Mouse (Mus musculus) left cerebral cortex, postnatal 4 days (tissue): ENCODE measurements around the gene 4930470P17Rik. TPM values are rescaled to one million over a fixed set of nuclear protein-coding genes. Genes with fewer than 3 reads are reported as not detected.
"Not testable (repeated sequence)": the region's sequence is repeated elsewhere in the genome, so short reads cannot be mapped to it uniquely, and the experiment has no call there.

Experiments
- DNase-seq: peaks from one replicate; pipeline ENCODE4 v3.0.0-alpha.2; 2022
- intact Hi-C: fragments of 180-260 bp; cut with DNase I; formaldehyde crosslinking; loops from one replicate; pipeline ENCODE4 v1.15.1; 2025
- total RNA-seq, 2 experiments: library from RNA; stranded (reverse); gene quantifications; 2 replicates each; pipeline ENCODE4 v1.2.3; 2021

4930470P17Rik gene
- not detected for total RNA-seq

DNA sequence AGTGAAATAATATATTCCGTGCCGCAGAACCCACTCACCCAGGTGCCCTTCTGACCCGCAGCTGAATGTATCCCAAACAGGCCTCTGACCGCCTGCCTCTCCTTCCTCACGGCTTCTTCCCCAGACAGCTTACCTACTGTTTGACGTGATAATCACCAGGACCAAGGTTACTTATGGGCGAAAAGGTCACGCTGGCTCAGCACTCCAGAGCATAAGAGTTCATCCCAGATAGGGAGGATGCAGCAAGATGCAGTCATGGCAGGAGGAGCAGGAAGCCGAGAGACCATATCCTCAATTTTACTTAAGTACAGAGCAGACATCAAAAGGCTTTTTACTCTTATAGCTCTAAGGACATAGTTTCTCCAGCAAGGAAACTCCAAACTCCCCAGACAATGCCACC is at the start of gene 4930470P17Rik:
Gene 4930470P17Rik (minus strand): TSS at position 101 of the 400 bp plus-strand sequence.
- intact Hi-C loops: no loop called here
- DNase-seq: no peak

DNA sequence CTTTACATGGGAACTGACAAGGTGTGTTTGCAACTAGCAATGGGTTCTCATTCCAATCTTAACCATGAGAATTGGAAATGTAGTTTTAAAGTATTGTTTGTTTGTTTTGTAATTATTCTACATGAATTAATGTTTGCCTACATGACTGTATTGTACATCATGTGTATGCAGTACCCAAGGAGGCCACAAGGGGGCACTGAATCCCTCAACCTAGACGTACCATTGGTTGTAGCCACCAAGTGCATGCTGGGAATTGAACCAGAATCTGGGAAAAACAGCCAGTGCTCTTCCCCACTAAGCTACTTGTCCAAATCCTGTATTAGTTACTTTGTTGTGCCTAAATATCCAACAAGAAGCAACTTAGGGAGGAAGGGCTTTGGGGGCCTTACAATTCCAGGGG is 49.7 kb upstream of the 4930470P17Rik start:
- DNase-seq: no peak
- intact Hi-C loops: no loop called here

DNA sequence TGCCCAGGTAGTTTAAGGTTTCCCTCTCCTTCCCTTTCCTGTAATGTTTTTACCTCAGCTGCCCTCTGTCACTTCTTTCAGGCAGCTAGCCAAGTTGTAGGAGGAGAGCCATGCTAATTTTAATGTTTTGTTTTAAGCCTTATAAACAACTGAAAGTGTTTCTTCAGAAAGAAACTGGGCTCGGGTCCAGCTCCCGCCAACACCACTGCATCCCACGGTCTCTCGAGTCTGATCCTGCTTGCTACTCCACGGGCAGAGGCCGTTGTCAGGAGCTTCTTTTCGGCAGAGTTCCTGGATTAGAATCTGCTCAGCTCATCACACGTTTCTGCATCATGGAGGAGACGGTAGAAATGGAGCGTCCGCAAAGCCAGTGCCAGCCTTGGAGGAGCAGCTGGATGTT is 46.7 kb upstream of the 4930470P17Rik start:
- peak; percentile 9 for DNase-seq
- intact Hi-C loops: no loop called here

DNA sequence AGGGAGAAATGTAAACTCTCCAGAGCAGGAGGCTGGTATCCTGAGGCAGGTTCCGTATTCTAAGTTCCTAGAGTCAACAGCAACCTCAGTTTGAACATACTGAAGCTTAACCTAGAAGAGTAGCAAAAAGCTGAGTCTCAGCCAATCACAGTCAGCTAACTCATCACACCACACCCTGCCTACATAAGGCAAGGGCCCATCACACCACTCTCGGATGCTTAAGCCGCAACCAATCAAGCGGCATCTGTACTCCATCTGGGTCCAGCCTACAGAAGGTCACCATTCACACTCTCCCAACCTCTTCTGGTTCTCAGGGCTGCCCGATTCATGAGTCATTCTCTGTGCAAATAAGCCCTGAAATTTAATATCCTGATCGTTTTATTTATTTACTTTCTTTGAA is 44.4 kb upstream of the 4930470P17Rik start:
- no peak for DNase-seq
- intact Hi-C loops: no loop called here

DNA sequence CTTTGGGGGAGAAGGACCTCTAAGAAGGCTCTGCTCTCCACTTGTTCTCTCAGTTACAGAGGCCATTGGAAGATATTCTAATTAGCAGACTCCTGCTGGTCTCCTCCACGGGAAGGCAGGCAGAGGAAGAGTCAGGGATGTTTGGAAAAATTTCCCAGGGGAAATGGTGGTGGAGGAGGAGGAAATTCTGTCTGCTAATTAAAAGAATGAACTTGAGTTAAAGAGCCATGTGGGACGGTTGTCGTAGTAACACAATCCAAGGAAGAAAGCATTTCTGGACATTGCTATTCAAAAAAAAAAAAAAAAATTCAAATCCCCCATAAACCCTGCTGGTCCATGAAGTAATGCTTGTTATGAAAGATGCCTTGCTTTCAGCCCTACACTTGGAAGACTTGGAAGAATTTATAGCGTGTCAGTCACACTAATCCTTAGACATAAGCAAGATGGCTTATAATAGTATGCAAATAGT is 40.6 kb upstream of the 4930470P17Rik start:
- intact Hi-C loops: no loop called here

DNA sequence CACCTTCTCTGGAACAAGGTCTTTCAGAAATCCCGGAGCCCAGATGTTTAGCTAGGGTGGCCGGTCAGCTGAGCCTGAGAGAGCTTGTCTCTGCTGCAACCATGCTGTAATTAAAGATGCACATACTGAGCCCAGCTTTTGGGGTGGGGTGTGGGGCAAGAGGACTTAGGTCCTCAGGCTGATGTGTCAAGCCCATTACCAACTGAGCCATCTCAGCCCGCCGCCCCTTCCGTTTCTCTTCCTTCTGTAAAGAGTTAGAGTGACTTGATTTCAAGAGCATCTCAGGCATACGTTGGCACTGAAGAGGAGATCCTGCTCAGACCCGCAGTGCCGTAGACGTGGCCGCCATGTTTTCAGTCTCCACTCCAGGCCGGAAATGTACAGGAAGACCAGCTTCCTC is 38.5 kb upstream of the 4930470P17Rik start:
- intact Hi-C loops: no loop called here
- DNase-seq: no peak

More for the DNA sequence above, 40.6 kb upstream of the 4930470P17Rik start:
- no peak for DNase-seq

DNA sequence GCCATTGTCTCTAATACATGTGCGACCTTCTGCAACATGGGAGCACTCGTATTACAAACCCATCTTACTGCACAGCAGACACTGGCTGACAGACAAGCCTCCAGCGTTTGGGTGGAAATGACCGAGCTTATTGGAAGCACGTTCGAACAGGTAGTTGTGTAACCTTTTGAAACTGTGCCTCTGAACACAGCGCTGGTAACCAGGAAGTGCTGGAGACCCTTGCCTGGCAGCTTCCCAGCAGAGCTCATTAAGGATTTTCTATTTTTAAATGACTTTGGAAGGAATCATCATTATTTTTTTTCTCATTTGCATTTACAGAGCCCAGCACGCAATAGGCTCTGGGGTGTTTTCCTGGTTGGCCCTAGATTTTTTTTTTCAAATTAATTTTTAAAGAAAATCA is 36.9 kb upstream of the 4930470P17Rik start:
- intact Hi-C loops: no loop called here

DNA sequence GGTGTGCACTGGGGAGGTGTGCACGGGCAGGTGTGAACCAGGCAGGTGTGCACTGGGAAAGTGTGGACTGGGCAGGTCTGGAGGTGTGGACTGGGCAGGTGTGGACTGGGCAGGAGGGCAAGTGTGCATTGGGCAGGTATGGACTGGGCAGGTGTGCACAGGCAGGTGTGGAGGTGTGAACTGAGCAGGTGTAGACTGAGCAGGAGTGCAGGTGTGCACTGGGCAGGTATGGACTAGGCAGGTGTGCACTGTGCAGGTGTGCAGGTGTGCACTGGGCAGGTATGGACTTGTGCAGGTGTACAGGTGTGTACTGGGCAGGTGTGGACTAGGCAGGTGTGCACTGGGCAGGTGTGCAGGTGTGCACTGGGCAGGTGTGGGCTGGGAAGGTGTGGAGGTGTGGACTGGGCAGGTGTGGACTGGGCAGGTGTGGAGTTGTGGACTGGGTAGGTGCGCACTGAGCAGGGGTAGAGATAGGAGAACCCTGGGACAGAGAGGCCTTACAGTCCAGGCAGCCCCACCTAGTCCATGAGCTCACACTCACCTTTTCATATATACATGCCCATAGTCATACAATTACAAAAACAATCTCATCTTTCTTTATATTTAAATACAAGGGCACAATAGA is 31.3 kb upstream of the 4930470P17Rik start:
- intact Hi-C loops: no loop called here
- DNase-seq: no peak

More for the DNA sequence above, 36.9 kb upstream of the 4930470P17Rik start:
- DNase-seq: no peak

DNA sequence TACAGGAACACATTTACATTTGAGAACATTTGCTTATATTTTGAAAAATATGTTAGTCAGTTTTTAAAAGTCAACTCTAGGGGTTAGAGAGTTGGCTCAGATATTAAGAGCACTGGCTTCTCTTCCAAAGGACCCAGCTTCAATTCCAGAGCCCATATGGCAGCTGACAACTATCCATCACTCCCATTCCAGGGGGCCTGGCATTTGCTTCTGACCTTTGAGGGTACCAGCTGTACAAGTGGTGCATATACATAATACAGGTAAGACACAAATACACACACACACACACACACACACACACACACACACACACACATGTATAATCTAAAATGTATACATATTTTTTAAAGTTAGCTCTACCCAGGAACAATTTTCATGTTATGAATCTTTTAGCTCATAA is 30.6 kb upstream of the 4930470P17Rik start:
- DNase-seq: no peak
- intact Hi-C loops: no loop called here

DNA sequence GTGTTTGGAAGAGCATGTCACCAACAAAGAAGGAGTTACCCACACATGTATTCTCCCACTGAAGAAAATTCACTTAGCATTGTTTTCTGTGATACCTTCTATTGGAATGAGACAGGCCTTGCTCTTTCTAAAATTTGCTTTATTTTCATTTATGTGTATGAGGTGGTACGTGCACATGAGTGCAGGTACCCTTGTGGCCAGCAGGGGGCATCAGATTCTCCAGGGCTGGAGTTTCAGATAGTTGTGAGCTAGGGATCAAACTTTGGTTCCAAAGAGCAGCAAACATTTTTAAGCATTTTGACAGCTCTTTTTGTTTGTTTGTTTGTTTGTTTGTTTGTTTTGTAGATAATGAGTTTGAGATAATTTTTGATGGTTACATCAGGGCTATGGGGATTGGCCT is 29.6 kb upstream of the 4930470P17Rik start:
- DNase-seq: no peak
- intact Hi-C loops: no loop called here

DNA sequence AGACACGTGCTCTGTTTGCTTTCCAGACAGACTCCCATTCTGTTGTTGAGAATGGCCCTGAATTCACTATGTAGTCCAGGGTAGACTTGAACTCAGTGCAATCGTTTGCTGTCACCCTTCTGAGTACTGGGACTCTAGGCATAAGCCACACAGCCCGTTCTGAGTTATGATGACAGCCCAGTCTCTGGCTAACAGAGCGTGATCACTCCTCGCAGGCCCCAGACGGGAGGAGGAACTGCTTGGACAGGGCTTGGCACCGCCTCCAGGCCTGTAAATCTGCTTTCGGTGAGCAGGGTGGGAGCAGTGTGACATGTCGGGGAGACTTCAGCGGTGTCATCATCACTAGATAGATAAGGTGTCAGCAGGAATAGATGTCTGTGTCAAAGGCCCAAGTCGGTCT is 28.7 kb upstream of the 4930470P17Rik start:
- DNase-seq: no peak
- intact Hi-C loops: no loop called here

DNA sequence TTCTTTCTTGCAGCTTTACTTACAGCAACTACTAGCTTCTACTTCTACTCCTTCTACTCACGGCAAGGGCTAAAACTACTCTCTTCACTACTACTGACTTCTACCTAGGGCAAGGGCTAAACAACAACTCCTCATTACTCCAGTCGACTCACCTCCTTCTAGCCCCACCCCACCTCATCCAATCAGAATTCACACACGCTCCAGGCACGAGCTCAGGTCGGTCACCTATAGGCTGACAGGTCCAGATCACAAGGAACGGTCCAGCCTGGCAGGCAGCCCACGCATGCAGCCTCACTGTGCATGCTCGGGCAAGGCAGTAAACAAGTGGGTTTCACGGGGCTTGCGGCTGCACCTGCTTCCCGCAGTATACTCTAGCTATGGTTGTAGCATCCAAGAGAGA is 26.2 kb upstream of the 4930470P17Rik start:
- DNase-seq, intact Hi-C loops: not testable (repeated sequence)

DNA sequence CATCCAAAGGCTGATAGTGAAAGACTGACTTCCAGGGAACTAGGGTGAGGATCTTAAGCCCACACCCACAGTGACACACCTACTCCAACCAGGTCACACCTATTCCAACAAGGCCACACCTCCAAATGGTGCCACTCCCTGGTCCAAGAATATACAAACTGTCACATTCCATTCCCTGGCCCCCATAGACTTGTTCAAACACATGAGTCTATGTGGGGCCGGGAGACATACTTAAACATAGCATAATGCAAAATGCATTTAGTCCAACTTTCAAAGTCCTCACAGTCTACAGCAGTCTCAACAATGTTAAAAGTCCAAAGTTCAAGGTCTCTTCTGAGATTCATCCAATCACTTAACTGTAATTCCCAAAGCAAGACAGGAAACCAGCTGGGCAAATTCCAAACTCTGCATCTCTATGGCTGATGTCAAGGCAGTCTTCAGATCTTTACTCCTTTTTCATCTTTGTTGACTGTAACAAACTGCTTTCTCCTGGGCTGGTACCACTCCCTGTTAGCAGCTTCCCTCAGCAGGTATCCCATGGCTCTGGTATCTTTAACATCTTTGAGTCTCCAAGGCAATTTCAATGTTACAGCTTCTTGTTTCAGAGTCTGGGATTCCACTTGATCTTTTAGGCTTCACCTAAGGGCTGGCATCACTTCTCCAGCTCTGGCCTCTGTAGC is 22.5 kb upstream of the 4930470P17Rik start:
- intact Hi-C loops, DNase-seq: not testable (repeated sequence)

DNA sequence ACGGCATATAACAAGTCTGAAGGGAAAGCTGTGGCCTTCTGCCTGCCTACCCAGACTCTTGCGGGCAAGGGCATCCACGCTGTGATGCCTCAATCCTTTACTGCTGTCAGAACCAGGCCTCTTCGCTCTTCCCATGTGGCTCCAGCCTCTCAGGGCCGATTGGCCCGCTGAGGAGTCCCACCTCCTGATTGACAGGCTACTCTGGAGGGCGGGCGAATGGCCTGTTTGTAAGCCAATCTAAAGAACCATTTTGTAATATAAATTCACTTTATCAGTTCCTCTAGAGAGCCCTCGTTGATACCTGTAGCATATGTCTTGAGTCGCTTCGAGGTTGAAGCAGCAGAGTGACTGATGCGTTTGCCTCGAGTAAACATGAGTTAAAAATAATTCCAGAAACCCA is 21.2 kb upstream of the 4930470P17Rik start:
- no peak for DNase-seq
- intact Hi-C loops: no loop called here

DNA sequence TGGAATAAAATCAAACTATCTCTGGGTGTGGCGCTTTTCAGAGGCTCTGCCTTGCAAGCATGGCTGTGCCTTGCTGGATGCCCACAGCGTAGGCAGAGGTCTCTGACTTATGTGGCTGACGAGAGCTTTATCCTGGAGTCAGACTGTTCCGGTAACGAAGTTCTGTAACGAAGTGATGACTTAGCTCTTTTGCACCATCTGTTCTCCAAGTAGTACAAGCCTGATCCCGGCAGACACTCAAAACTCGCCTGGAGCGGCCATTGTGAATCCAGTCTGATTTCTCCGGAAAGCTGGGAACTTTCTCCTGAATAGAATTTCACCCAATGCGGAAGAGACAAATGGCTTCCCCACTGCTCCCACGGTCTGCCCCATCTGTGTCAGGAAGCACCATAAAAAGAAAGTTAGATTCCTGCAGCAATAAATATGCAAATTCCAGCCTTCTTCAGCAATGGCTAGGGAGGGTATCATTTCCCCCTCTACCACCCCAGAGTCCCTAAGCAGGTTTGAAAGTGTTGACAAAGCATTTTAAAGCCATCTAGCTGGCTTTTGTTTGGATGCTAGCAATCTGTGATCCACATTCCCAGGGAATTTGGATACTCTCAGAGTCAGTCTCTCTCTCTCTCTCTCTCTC is 17.2 kb upstream of the 4930470P17Rik start:
- intact Hi-C loops: no loop called here
- DNase-seq: no peak

DNA sequence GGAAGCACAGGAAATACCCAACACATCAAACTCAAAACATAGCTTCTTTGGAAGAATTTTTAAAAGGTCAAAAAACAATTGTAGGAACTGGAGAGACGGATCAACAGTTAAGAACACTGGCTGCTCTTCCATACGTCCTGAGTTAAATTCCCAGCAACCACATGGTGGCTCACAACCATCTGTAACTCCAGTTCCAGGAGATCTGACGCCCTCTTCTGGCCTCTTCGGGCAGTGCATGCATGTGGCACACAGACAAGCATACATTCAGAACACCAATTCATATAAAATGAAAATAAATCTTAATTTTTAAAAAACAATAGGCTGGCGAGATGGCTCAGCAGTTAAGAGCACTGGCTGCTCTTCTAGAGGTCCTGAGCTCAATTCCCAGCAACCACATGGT is 10.0 kb upstream of the 4930470P17Rik start:
- intact Hi-C loops, DNase-seq: not testable (repeated sequence)

DNA sequence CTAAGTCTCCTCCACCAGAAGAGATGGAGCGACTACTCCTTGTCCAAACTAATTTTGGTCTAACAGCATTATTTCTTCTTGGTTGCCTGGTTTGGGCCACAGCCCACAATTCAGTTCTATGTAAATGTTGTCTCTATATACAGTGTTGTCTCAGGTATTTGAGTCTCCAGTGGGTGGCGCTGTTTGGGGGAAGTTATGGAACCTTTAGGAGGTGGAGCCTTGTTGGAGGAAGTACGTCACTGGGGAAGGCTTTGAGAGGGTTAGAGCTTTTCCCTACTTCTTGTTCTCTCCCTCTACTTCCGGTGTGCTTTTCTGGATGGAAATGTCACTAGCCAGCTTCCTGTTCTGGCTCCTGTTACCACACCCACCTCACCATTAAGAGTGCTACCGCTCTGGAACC is 646 bp downstream of the 4930470P17Rik start:
- intact Hi-C loops: no loop called here
- DNase-seq: no peak

DNA sequence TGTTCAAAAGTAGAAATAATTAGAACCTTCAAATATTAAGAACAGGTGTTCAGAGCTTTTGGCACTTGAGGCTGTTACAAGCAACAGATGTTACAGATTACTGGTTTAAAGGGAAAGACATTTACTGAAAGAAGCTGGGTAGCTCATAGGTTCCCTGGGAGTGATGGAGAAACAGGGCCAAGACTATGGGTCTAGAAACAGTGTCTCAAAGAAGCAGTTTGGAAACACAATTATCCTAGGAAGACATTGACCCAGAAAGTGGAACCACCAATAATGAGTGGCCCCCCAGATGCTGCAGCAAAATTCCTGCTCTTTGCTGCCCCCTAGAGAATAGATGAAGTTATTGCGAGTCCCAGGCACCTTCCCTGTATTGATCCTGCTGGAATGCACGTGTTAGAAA is 4.2 kb downstream of the 4930470P17Rik start:
- intact Hi-C loops: loop anchor here (2.0 kb wide), 1 partner anchor 77 kb away; no protein-coding TSS in a partner anchor
- no peak for DNase-seq

DNA sequence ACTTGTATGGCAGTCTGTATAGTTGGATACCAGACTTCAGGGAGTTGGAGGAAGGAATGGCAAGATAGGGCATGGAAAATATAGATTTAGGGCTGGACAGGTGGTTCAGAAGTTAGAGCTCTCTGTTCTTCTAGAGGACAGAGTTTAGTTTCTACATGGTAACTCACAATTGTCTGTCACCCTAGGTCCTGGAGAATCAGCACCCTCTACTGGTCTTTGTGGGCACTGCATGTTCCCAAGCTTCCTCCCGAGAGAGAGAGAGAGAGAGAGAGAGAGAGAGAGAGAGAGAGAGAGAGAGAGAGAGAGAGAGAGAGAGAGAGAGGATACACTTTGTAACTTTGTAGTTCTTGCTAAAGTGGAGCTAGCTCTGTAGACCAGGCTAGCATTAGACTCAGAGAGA is 5.1 kb downstream of the 4930470P17Rik start:
- peak; percentile 69 for DNase-seq
- intact Hi-C loops: loop anchor here (2.0 kb wide), 1 partner anchor 76 kb away; no protein-coding TSS in a partner anchor

DNA sequence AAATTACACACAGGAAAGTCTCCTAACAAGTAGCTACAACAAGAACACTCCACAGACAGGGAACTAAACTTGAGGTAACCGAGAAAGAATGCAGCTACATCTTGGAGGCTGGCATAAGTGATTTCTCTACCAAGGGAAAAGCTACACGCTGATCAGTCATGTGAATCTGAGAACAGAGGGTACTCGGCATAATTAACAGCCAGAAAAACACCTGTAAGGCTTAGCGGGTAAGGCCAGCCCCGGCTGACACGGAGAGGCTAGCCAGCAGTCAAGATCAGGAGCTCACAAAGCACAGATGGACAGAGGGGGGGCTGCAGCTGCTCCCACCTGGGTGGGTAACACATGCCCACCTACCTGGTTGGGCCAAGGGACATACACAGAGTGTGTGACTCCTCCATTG is 9.7 kb downstream of the 4930470P17Rik start:
- intact Hi-C loops: no loop called here

DNA sequence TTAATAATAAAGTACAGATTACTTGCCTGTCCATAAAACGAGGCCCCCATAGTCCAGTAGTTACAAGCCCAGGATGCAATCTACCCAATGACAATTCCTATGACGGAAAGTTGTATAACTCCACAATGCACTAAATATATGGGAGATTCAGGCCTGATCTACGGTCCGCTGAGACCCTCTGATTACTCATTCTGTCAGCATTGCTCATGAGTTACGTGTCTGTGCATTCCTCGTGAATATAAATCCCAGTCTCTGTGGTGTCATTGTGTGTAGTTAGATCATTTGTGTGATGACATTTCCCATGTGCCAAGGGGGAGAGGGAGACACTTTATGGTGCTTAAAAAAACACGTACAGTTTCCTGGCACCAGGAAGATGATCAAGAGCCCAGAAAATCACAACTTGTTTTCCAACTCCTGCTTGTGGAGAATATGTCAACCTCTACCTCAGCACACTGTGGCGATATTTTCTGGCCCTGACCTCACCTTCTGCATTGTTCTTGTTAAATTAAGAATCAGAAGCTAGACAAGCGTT is 13.4 kb downstream of the 4930470P17Rik start:
- no peak for DNase-seq
- intact Hi-C loops: no loop called here

More for the DNA sequence above, 9.7 kb downstream of the 4930470P17Rik start:
- no peak for DNase-seq
